Comparison of ENCODE assay signal across 35 mouse cellular contexts in the genomic region with DNA sequence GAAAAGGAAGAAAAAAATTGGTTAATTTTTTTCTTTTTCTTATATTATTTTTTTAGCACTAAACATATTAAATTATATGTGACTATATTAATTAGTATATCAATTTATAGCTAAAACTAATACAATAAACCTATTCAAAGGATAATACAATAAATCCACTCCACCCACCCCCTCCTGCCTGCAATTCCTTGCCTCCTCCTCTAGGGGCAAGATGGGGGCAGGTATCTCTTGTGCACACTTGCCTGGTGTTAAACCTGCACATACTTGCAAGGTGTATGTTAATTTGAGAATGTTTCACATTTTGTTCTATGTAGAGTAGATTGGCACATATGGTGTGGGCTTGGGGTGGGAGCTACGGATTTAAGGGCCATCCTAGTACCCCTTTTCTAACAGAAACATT. TPM values are rescaled to one million over a fixed set of nuclear protein-coding genes. Genes with fewer than 3 reads are reported as not detected.
DNase-seq lines count a peak whose midpoint lies in the region; ATAC-seq and TF ChIP-seq lines count a peak whose summit lies in the region.
"Had no signal": no experiment of that assay in that cellular context is flagged by ENCODE, and none has a peak within 500 bp of the region (broad histone marks: within the 10 kb centered on the region; RNA-seq: fewer than 3 reads in every experiment).

No protein-coding gene starts in this region.

- DNase-seq in heart, adult 2 months: no peak
- no peak for DNase-seq in heart, postnatal 36 days
- no peak for DNase-seq in lung, embryonic 14.5 days
- no peak for DNase-seq in lung, adult 2 months
- DNase-seq in MEL (ENCODE audit: low read depth, low spot score) (peak; percentile 8), liver (no peak)
- no peak for DNase-seq in stomach, postnatal 0 days (ENCODE audit: low spot score)
- DNase-seq: adrenal gland, postnatal 25 days; cerebellum, adult 18-20 months; cerebellum, postnatal 10 days; forebrain, postnatal 0 days; gastrocnemius, postnatal 14 days; heart, adult 11 months; kidney, adult 18-20 months; kidney, postnatal 25 days; lung, postnatal 14 days; right cerebral cortex, postnatal 4 days; thymus, postnatal 4 days had no signal

- ATAC-seq in lung, embryonic 14.5 days (ENCODE audit: insufficient read depth): no peak
- no peak for ATAC-seq in stomach, postnatal 0 days (ENCODE audit: low FRiP score, low TSS enrichment)
- ATAC-seq: forebrain, postnatal 0 days; midbrain, embryonic 15.5 days had no signal

- TF ChIP-seq POLR2A in heart, adult 2 months (IDR thresholded peaks at IDR 0.05; ENCODE audit: insufficient read depth, low read depth, low read length): no peak
- no peak for TF ChIP-seq POLR2A in lung, adult 2 months (IDR thresholded peaks at IDR 0.05; ENCODE audit: borderline replicate concordance, extremely low read depth, low read depth, low read length)
- TF ChIP-seq POLR2A in MEL (IDR thresholded peaks at IDR 0.05; ENCODE audit: control insufficient read depth in 1 of 2, insufficient read depth in 1 of 2, low read depth in 1 of 2, low read length in 2 of 2, poor library complexity in 1 of 2): no peak

- no peak for TF ChIP-seq EP300 in heart, adult 2 months (IDR thresholded peaks at IDR 0.05; ENCODE audit: insufficient read depth, low read depth, low read length)
- TF ChIP-seq EP300 in MEL (IDR thresholded peaks at IDR 0.05; ENCODE audit: low read depth in 1 of 2, low read length in 2 of 2): no peak
- no peak for TF ChIP-seq EP300 in stomach, postnatal 0 days (optimal IDR thresholded peaks at IDR 0.05)

- TF ChIP-seq RAD21 in MEL (IDR thresholded peaks at IDR 0.05; ENCODE audit: low read depth, low read length): no peak

- no peaks in the 10 kb centered on the region for H3K36me3 ChIP-seq in heart, adult 2 months (ENCODE audit: control insufficient read depth, insufficient read depth, low read length)
- no peaks in the 10 kb centered on the region for H3K36me3 ChIP-seq in lung, embryonic 14.5 days (ENCODE audit: insufficient read depth)
- no peaks in the 10 kb centered on the region for H3K36me3 ChIP-seq in MEL (ENCODE audit: control insufficient read depth in 1 of 2, insufficient read depth in 2 of 2, low read length in 2 of 2)
- no peaks in the 10 kb centered on the region for H3K36me3 ChIP-seq in stomach, postnatal 0 days (ENCODE audit: control insufficient read depth, insufficient read depth, low read length)
- H3K36me3 ChIP-seq: kidney, embryonic 15.5 days; limb, embryonic 10.5 days; limb, embryonic 15.5 days; liver, embryonic 15.5 days; midbrain, embryonic 15.5 days had no signal

- H3K27me3 ChIP-seq in heart, adult 2 months (ENCODE audit: control insufficient read depth, insufficient read depth, low read length): no peaks in the 10 kb centered on the region
- no peaks in the 10 kb centered on the region for H3K27me3 ChIP-seq in lung, embryonic 14.5 days (ENCODE audit: insufficient read depth, low read length)
- H3K27me3 ChIP-seq in MEL (ENCODE audit: control insufficient read depth in 1 of 2, insufficient read depth in 2 of 2, low read length in 2 of 2): peaks cover 0 to 3% of the 10 kb centered on the region in 2 experiments; a peak in 2 of 4 replicates
- H3K27me3 ChIP-seq in stomach, postnatal 0 days (ENCODE audit: control insufficient read depth, insufficient read depth, low read length): no peaks in the 10 kb centered on the region; the same call in 1 of the 2 replicates
- H3K27me3 ChIP-seq: liver, embryonic 15.5 days had no signal

- H3K9me3 ChIP-seq in lung, embryonic 14.5 days (ENCODE audit: low read depth, low read length): no peaks in the 10 kb centered on the region
- no peaks in the 10 kb centered on the region for H3K9me3 ChIP-seq in MEL (replicated peaks; ENCODE audit: insufficient read depth, low read length)
- no peaks in the 10 kb centered on the region for H3K9me3 ChIP-seq in stomach, postnatal 0 days (ENCODE audit: control insufficient read depth, low read length)
- H3K9me3 ChIP-seq: kidney, embryonic 15.5 days; limb, embryonic 10.5 days; limb, embryonic 15.5 days; liver, embryonic 15.5 days; midbrain, embryonic 15.5 days had no signal

- intact Hi-C loops in heart, adult 2 months (cut with DNase I): no loop called here
- intact Hi-C loops in heart, postnatal 36 days (cut with DNase I): no loop called here

- no peaks in the 10 kb centered on the region for H3K4me1 ChIP-seq in heart, adult 2 months (ENCODE audit: control insufficient read depth, insufficient read depth, low read length)
- no peaks in the 10 kb centered on the region for H3K4me1 ChIP-seq in lung, embryonic 14.5 days (ENCODE audit: insufficient read depth)
- no peaks in the 10 kb centered on the region for H3K4me1 ChIP-seq in lung, adult 2 months (ENCODE audit: control insufficient read depth, insufficient read depth, low read length)
- no peaks in the 10 kb centered on the region for H3K4me1 ChIP-seq in MEL (ENCODE audit: control insufficient read depth in 1 of 2, insufficient read depth in 2 of 2, low read length in 2 of 2)
- H3K4me1 ChIP-seq in stomach, postnatal 0 days (replicated peaks; ENCODE audit: control insufficient read depth, insufficient read depth): no peaks in the 10 kb centered on the region
- H3K4me1 ChIP-seq: limb, embryonic 10.5 days; liver, embryonic 15.5 days had no signal

- H3K27ac ChIP-seq in heart, adult 2 months: no peak overlapping the region
- H3K27ac ChIP-seq in lung, embryonic 14.5 days (ENCODE audit: low read depth): no peak overlapping the region
- H3K27ac ChIP-seq in MEL (ENCODE audit: control insufficient read depth, low read depth, low read length): no peak overlapping the region
- no peak overlapping the region for H3K27ac ChIP-seq in stomach, postnatal 0 days (replicated peaks)
- H3K27ac ChIP-seq: hindbrain, embryonic 14.5 days; kidney, embryonic 15.5 days; limb, embryonic 10.5 days; limb, embryonic 15.5 days; liver, embryonic 15.5 days; midbrain, embryonic 15.5 days had no signal

- 0 out of 2 replicates have a peak, but pooled peaks have one; percentile 24 for TF ChIP-seq CTCF in heart, adult 2 months (IDR thresholded peaks at IDR 0.05)
- TF ChIP-seq CTCF in lung, embryonic 14.5 days (IDR thresholded peaks at IDR 0.05; ENCODE audit: low read depth): peak; percentile 37
- TF ChIP-seq CTCF in lung, adult 2 months (IDR thresholded peaks at IDR 0.05; ENCODE audit: insufficient read depth, low read length): no peak
- TF ChIP-seq CTCF in MEL (IDR thresholded peaks at IDR 0.05 in 2 of 3, conservative IDR thresholded peaks at IDR 0.05 in 1 of 3; ENCODE audit: control insufficient read depth in 1 of 3, insufficient read depth in 1 of 3, low read depth in 2 of 3, low read length in 3 of 3, poor library complexity in 1 of 3, severe bottlenecking in 1 of 3): peak; percentile 15 to 25 (median 23); a peak in 3 of 6 replicates
- TF ChIP-seq CTCF in stomach, postnatal 0 days (IDR thresholded peaks at IDR 0.05; ENCODE audit: low read depth): peak; percentile 26; the same call in 1 of the 2 replicates

- WGBS in heart, adult 2 months: 63% methylated on average over 1 of the region's 1 CpGs
- 68% methylated on average over 1 of the region's 1 CpGs for WGBS in lung, embryonic 14.5 days
- 65% methylated on average over 1 of the region's 1 CpGs for WGBS in lung, adult 2 months
- WGBS in stomach, postnatal 0 days: 88% methylated on average over 1 of the region's 1 CpGs

- no peak overlapping the region for H3K9ac ChIP-seq in heart, adult 2 months (ENCODE audit: low read depth, low read length)
- no peak overlapping the region for H3K9ac ChIP-seq in lung, embryonic 14.5 days
- no peak overlapping the region for H3K9ac ChIP-seq in MEL (ENCODE audit: control insufficient read depth, low read depth, low read length, poor library complexity, severe bottlenecking)
- no peak overlapping the region for H3K9ac ChIP-seq in stomach, postnatal 0 days (ENCODE audit: low read length)
- H3K9ac ChIP-seq: forebrain, postnatal 0 days; hindbrain, embryonic 14.5 days; kidney, embryonic 15.5 days; limb, embryonic 15.5 days; liver, embryonic 15.5 days; midbrain, embryonic 15.5 days had no signal

- H3K4me2 ChIP-seq in lung, embryonic 14.5 days: no peak overlapping the region
- H3K4me2 ChIP-seq in stomach, postnatal 0 days (replicated peaks; ENCODE audit: low read depth): no peak overlapping the region
- H3K4me2 ChIP-seq: heart, embryonic 11.5 days; hindbrain, embryonic 14.5 days; kidney, embryonic 15.5 days; limb, embryonic 15.5 days; liver, embryonic 15.5 days; midbrain, embryonic 15.5 days had no signal

- H3K4me3 ChIP-seq in heart, adult 2 months: no peak overlapping the region
- no peak overlapping the region for H3K4me3 ChIP-seq in lung, embryonic 14.5 days (ENCODE audit: low read depth, low read length)
- H3K4me3 ChIP-seq in lung, adult 2 months (replicated peaks; ENCODE audit: extremely low read depth, low read depth, low read length): no peak overlapping the region
- no peak overlapping the region for H3K4me3 ChIP-seq in MEL (ENCODE audit: control insufficient read depth in 1 of 2, insufficient read depth in 1 of 2, low read depth in 2 of 2, low read length in 2 of 2)
- H3K4me3 ChIP-seq in stomach, postnatal 0 days (ENCODE audit: low read depth, low read length): no peak overlapping the region
- H3K4me3 ChIP-seq: erythroblast, embryonic 14.5 days; kidney, embryonic 15.5 days; limb, embryonic 10.5 days; limb, embryonic 15.5 days; liver, embryonic 15.5 days; midbrain, embryonic 15.5 days had no signal

- H3K79me2 ChIP-seq in heart, adult 2 months (replicated peaks; ENCODE audit: control insufficient read depth, insufficient read depth, low read length): no peaks in the 10 kb centered on the region
- no peaks in the 10 kb centered on the region for H3K79me2 ChIP-seq in MEL (ENCODE audit: control insufficient read depth, insufficient read depth, low read length, poor library complexity)

TF ChIP-seq in MEL, 35 proteins besides CTCF, POLR2A, EP300 and RAD21:
- TF ChIP-seq MAX (IDR thresholded peaks at IDR 0.05; ENCODE audit: low read length) (no peak), MYB (IDR thresholded peaks at IDR 0.05; ENCODE audit: low read depth, low read length) (no peak), RCOR1 (IDR thresholded peaks at IDR 0.05; ENCODE audit: low read depth, low read length) (no peak), UBTF (IDR thresholded peaks at IDR 0.05; ENCODE audit: borderline replicate concordance, insufficient read depth, low read depth, low read length) (no peak), GATA1 (IDR thresholded peaks at IDR 0.05; ENCODE audit: low read depth, low read length) (no peak), ZKSCAN1 (IDR thresholded peaks at IDR 0.05; ENCODE audit: low read depth, low read length) (no peak)
TF ChIP-seq in MEL: peak in this region for 0.

RNA-seq across cellular contexts. Expression of a gene that starts 16.5 kb away (rescaled TPM):
- not detected for total RNA-seq in heart, adult 2 months (2021)
- polyA plus RNA-seq in heart, adult 2 months (2012; rRNA removed): not detected in 2 replicates
- not detected for total RNA-seq in heart, postnatal 36 days (2021)
- not detected in 2 replicates for polyA plus RNA-seq in lung, embryonic 14.5 days (2014; fragmentation: Nextera tagmentation; extraction: Ambion mirVana)
- polyA plus RNA-seq in lung, adult 2 months (2012; rRNA removed): not detected in 2 replicates
- total RNA-seq in MEL (2012; rRNA removed): not detected in 2 replicates
- not detected for polyA plus RNA-seq in MEL (2012; ENCODE audit: insufficient read depth in 1 of 2, insufficient read length in 2 of 2, low read depth in 1 of 2, low replicate concordance in 2 of 2, missing spikeins in 1 of 2)
- polyA plus RNA-seq in stomach, postnatal 0 days (2015; fragmentation: Nextera tagmentation; extraction: Ambion mirVana): not detected in 2 replicates
- total RNA-seq: adrenal gland, postnatal 25 days; gastrocnemius, postnatal 14 days; hematopoietic stem cell, adult 5-6 weeks; layer of hippocampus, adult 18-20 months; layer of hippocampus, postnatal 25 days; neutrophil, adult 5-6 weeks had no signal
- polyA plus RNA-seq: cortical plate, adult 2 months; erythroblast, embryonic 14.5 days; heart, embryonic 11.5 days; heart, embryonic 16.5 days; intestine, embryonic 14.5 days; limb, embryonic 10.5 days; spleen, adult 2 months; thymus, postnatal 0 days had no signal
